Comparison of ENCODE assay signal across 21 mouse cellular contexts in the genomic region with DNA sequence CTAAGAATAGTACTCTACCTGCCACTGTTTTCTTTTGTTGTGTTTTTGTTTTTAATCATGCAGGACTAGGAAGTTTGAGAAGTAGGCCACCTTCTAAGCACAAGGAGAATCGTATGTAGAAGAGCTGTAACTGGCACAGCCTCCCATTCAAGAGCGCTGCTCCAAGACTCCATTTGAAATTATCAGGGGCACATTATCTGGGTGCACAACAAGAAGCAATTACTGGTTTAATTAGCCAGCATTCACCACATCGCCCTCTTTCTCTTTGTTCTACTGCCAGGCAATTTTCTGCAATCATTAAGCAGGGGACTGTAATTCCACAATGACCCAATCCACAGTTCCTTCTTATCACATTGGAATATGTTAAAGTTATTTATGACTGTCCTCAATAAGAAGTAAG.
A peak's percentile ranks its signal among the peaks of the same experiment; 100 is the strongest.
DNase-seq lines count a peak whose midpoint lies in the region; ATAC-seq and TF ChIP-seq lines count a peak whose summit lies in the region.
"Had no signal": no experiment of that assay in that cellular context is flagged by ENCODE, and none has a peak within 500 bp of the region (broad histone marks: within the 10 kb centered on the region; RNA-seq: fewer than 3 reads in every experiment).

No protein-coding gene starts in this region.

- WGBS in embryonic facial prominence, embryonic 14.5 days, result 64% methylated on average over 3 of the region's 3 CpGs
- WGBS in embryonic facial prominence, embryonic 10.5 days, result 54% methylated on average over 3 of the region's 3 CpGs
- WGBS in neural tube, embryonic 11.5 days, result 38% methylated on average over 3 of the region's 3 CpGs
- 37% methylated on average over 3 of the region's 3 CpGs for WGBS in hindbrain, postnatal 0 days
- 70% methylated on average over 3 of the region's 3 CpGs for WGBS in liver, embryonic 11.5 days

- no peak overlapping the region for H3K27ac ChIP-seq in embryonic facial prominence, embryonic 14.5 days (replicated peaks; ENCODE audit: low read depth, low read length)
- no peak overlapping the region for H3K27ac ChIP-seq in embryonic facial prominence, embryonic 10.5 days (replicated peaks)
- no peak overlapping the region for H3K27ac ChIP-seq in neural tube, embryonic 11.5 days (ENCODE audit: low read depth, low read length)
- H3K27ac ChIP-seq in hindbrain, postnatal 0 days, result no peak overlapping the region
- no peak overlapping the region for H3K27ac ChIP-seq in liver, embryonic 11.5 days (ENCODE audit: low read depth, low read length)
- H3K27ac ChIP-seq: embryonic facial prominence, embryonic 13.5 days; macrophage; stomach, postnatal 0 days had no signal

- peak; percentile 53; the same call in 1 of the 2 replicates for ATAC-seq in embryonic facial prominence, embryonic 14.5 days (ENCODE audit: low read depth)
- peak; percentile 50; the same call in 1 of the 2 replicates for ATAC-seq in neural tube, embryonic 11.5 days (ENCODE audit: insufficient read depth, low FRiP score, low TSS enrichment)
- no peak for ATAC-seq in hindbrain, postnatal 0 days
- ATAC-seq in liver, embryonic 11.5 days (replicated peaks; ENCODE audit: low FRiP score), result no peak

- no peak overlapping the region for H3K4me3 ChIP-seq in embryonic facial prominence, embryonic 14.5 days (ENCODE audit: low read depth, low read length)
- no peak overlapping the region for H3K4me3 ChIP-seq in embryonic facial prominence, embryonic 10.5 days
- H3K4me3 ChIP-seq in neural tube, embryonic 11.5 days (ENCODE audit: low read depth, low read length), result no peak overlapping the region
- H3K4me3 ChIP-seq in hindbrain, postnatal 0 days (ENCODE audit: low read length), result no peak overlapping the region
- no peak overlapping the region for H3K4me3 ChIP-seq in liver, embryonic 11.5 days (ENCODE audit: low read depth, low read length)
- H3K4me3 ChIP-seq: embryonic facial prominence, embryonic 13.5 days; heart, embryonic 12.5 days had no signal

- H3K9me3 ChIP-seq in embryonic facial prominence, embryonic 14.5 days (ENCODE audit: control insufficient read depth, low read length), result no peaks in the 10 kb centered on the region
- no peaks in the 10 kb centered on the region for H3K9me3 ChIP-seq in embryonic facial prominence, embryonic 10.5 days
- H3K9me3 ChIP-seq in neural tube, embryonic 11.5 days (ENCODE audit: control insufficient read depth, low read length), result no peaks in the 10 kb centered on the region
- no peaks in the 10 kb centered on the region for H3K9me3 ChIP-seq in hindbrain, postnatal 0 days (ENCODE audit: low read length)
- no peaks in the 10 kb centered on the region for H3K9me3 ChIP-seq in liver, embryonic 11.5 days (ENCODE audit: control insufficient read depth, low read length)
- H3K9me3 ChIP-seq: embryonic facial prominence, embryonic 13.5 days; heart, embryonic 12.5 days had no signal

- DNase-seq in embryonic facial prominence, embryonic 14.5 days (ENCODE audit: low spot score), result peak; percentile 23
- no peak for DNase-seq in embryonic facial prominence, embryonic 10.5 days (ENCODE audit: low spot score)
- no peak for DNase-seq in neural tube, embryonic 11.5 days (ENCODE audit: low spot score)
- no peak for DNase-seq in neural tube, embryonic 10.5 days (ENCODE audit: extremely low spot score, low spot score)
- peak; percentile 27 for DNase-seq in hindbrain, postnatal 0 days (ENCODE audit: low spot score)
- DNase-seq in retina, postnatal 7 days (ENCODE audit: low read depth, low spot score), result peak; percentile 8
- no peak for DNase-seq in liver, embryonic 11.5 days (ENCODE audit: low spot score)
- DNase-seq in left cerebral cortex, postnatal 4 days, result no peak
- DNase-seq: adrenal gland, postnatal 25 days; cerebellum, adult 11 months; gastrocnemius, postnatal 25 days; heart, postnatal 4 days; kidney, adult 11 months; kidney, postnatal 10 days; liver; lung, embryonic 14.5 days; thymus, postnatal 14 days had no signal

- no peak for TF ChIP-seq CTCF in hindbrain, postnatal 0 days (IDR thresholded peaks at IDR 0.05; ENCODE audit: low read depth)

- H3K27me3 ChIP-seq in embryonic facial prominence, embryonic 14.5 days (replicated peaks; ENCODE audit: control insufficient read depth, insufficient read depth, low read length), result no peaks in the 10 kb centered on the region
- H3K27me3 ChIP-seq in embryonic facial prominence, embryonic 10.5 days (replicated peaks; ENCODE audit: low read depth, poor library complexity, severe bottlenecking), result no peaks in the 10 kb centered on the region
- H3K27me3 ChIP-seq in neural tube, embryonic 11.5 days (ENCODE audit: control insufficient read depth, insufficient read depth, low read length), result no peaks in the 10 kb centered on the region
- no peaks in the 10 kb centered on the region for H3K27me3 ChIP-seq in hindbrain, postnatal 0 days (ENCODE audit: insufficient read depth, low read length)
- no peaks in the 10 kb centered on the region for H3K27me3 ChIP-seq in liver, embryonic 11.5 days (replicated peaks; ENCODE audit: control insufficient read depth, insufficient read depth, low read length)
- H3K27me3 ChIP-seq: embryonic facial prominence, embryonic 13.5 days; heart, embryonic 12.5 days had no signal

- H3K4me2 ChIP-seq in embryonic facial prominence, embryonic 14.5 days (ENCODE audit: low read depth, low read length), result no peak overlapping the region
- H3K4me2 ChIP-seq in neural tube, embryonic 11.5 days (ENCODE audit: low read depth), result no peak overlapping the region
- H3K4me2 ChIP-seq in hindbrain, postnatal 0 days (ENCODE audit: low read depth, low read length), result no peak overlapping the region
- H3K4me2 ChIP-seq in liver, embryonic 11.5 days, result no peak overlapping the region
- H3K4me2 ChIP-seq: embryonic facial prominence, embryonic 13.5 days; heart, embryonic 12.5 days; lung, embryonic 14.5 days had no signal

- intact Hi-C loops in left cerebral cortex, postnatal 4 days (cut with DNase I), result no loop called here

- no peaks in the 10 kb centered on the region for H3K4me1 ChIP-seq in embryonic facial prominence, embryonic 14.5 days (ENCODE audit: control insufficient read depth, insufficient read depth, low read length)
- H3K4me1 ChIP-seq in embryonic facial prominence, embryonic 10.5 days, result no peaks in the 10 kb centered on the region
- no peaks in the 10 kb centered on the region for H3K4me1 ChIP-seq in neural tube, embryonic 11.5 days (ENCODE audit: control insufficient read depth, insufficient read depth, low read length)
- H3K4me1 ChIP-seq in hindbrain, postnatal 0 days (ENCODE audit: insufficient read depth, low read length), result no peaks in the 10 kb centered on the region
- H3K4me1 ChIP-seq in liver, embryonic 11.5 days (replicated peaks; ENCODE audit: control insufficient read depth, insufficient read depth, low read length), result no peaks in the 10 kb centered on the region
- H3K4me1 ChIP-seq: embryonic facial prominence, embryonic 13.5 days; heart, embryonic 12.5 days had no signal

- no peaks in the 10 kb centered on the region for H3K36me3 ChIP-seq in embryonic facial prominence, embryonic 14.5 days (ENCODE audit: control insufficient read depth, insufficient read depth, low read length)
- H3K36me3 ChIP-seq in embryonic facial prominence, embryonic 10.5 days (replicated peaks), result no peaks in the 10 kb centered on the region
- H3K36me3 ChIP-seq in neural tube, embryonic 11.5 days (ENCODE audit: control insufficient read depth, insufficient read depth, low read length), result no peaks in the 10 kb centered on the region
- no peaks in the 10 kb centered on the region for H3K36me3 ChIP-seq in hindbrain, postnatal 0 days (ENCODE audit: insufficient read depth, low read length)
- no peaks in the 10 kb centered on the region for H3K36me3 ChIP-seq in liver, embryonic 11.5 days (ENCODE audit: control insufficient read depth, insufficient read depth, low read length)
- H3K36me3 ChIP-seq: embryonic facial prominence, embryonic 13.5 days; heart, embryonic 12.5 days had no signal

- no peak overlapping the region for H3K9ac ChIP-seq in embryonic facial prominence, embryonic 14.5 days (ENCODE audit: low read depth, low read length)
- H3K9ac ChIP-seq in neural tube, embryonic 11.5 days (ENCODE audit: low read length), result no peak overlapping the region
- H3K9ac ChIP-seq in hindbrain, postnatal 0 days (replicated peaks; ENCODE audit: low read length), result no peak overlapping the region
- no peak overlapping the region for H3K9ac ChIP-seq in liver, embryonic 11.5 days (ENCODE audit: low read depth, low read length)
- H3K9ac ChIP-seq: embryonic facial prominence, embryonic 13.5 days; heart, embryonic 12.5 days; lung, embryonic 14.5 days had no signal

Comparison
In these comparisons a context has a peak if more than half of its experiments do, and no peak if none do; other contexts are left out.
1. DNase-seq: peak in embryonic facial prominence, embryonic 14.5 days (single experiment), hindbrain, postnatal 0 days (single experiment) and retina, postnatal 7 days (single experiment); none in embryonic facial prominence, embryonic 10.5 days (single experiment), neural tube, embryonic 11.5 days (single experiment), neural tube, embryonic 10.5 days (single experiment), liver, embryonic 11.5 days (single experiment) and left cerebral cortex, postnatal 4 days (single experiment).
2. ATAC-seq: peak in embryonic facial prominence, embryonic 14.5 days (single experiment) and neural tube, embryonic 11.5 days (single experiment); none in hindbrain, postnatal 0 days (single experiment) and liver, embryonic 11.5 days (single experiment).